Mouse (Mus musculus): ENCODE results near the gene Ccdc124. TPM values are rescaled to one million over a fixed set of nuclear protein-coding genes. Genes with fewer than 3 reads are reported as not detected.
A peak's percentile ranks its signal among the peaks of the same experiment; 100 is the strongest.

The Ccdc124 gene
- polyA plus RNA-seq, 1 experiment: 142 TPM

DNA sequence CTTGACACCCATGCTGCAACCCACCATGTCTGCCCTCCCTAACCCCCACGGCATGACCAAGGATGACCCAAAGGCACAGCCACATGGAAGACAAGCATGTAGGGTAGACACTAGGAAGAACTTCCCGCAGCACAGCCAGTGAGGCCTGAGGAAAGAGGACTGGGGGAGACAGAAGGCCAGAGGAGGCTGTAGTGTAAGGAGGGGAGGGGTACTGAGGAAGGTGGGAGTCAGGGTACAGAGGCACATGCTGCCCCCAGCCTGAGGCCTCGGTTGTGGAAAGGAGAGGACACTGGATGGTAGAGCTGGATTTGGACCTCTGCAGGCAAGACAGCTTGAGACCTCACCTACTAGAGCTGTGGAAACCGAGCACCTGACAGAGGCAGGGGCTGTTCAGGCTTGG, 22.8 kb downstream of the Ccdc124 start:
- no peak overlapping the region for H3ac ChIP-seq (ENCODE audit: control insufficient read depth, insufficient read length, low read depth)
- TF ChIP-seq CEBPB (IDR thresholded peaks at IDR 0.05; ENCODE audit: low read depth) (no peak), MYOD1 (IDR thresholded peaks at IDR 0.05; ENCODE audit: control insufficient read depth, insufficient read length, low read depth) (no peak), CTCF (IDR thresholded peaks at IDR 0.05; ENCODE audit: control insufficient read depth, insufficient read depth, insufficient read length) (no peak), MAX (IDR thresholded peaks at IDR 0.05) (no peak), USF1 (IDR thresholded peaks at IDR 0.05; ENCODE audit: low read depth) (no peak), FOSL1 (IDR thresholded peaks at IDR 0.05; ENCODE audit: insufficient read depth, low read length, poor library complexity, severe bottlenecking) (no peak)
- no peaks in the 10 kb centered on the region for H3K27me3 ChIP-seq (ENCODE audit: control insufficient read depth, insufficient read depth, insufficient read length)
- no peak overlapping the region for H3K4me3 ChIP-seq (ENCODE audit: insufficient read depth, poor library complexity, severe bottlenecking)
- no peaks in the 10 kb centered on the region for H3K79me2 ChIP-seq (ENCODE audit: control insufficient read depth, insufficient read depth)
- no peaks in the 10 kb centered on the region for H3K79me3 ChIP-seq (ENCODE audit: low read depth)
- no peaks in the 10 kb centered on the region for H3K36me3 ChIP-seq (ENCODE audit: control insufficient read depth, insufficient read depth)

DNA sequence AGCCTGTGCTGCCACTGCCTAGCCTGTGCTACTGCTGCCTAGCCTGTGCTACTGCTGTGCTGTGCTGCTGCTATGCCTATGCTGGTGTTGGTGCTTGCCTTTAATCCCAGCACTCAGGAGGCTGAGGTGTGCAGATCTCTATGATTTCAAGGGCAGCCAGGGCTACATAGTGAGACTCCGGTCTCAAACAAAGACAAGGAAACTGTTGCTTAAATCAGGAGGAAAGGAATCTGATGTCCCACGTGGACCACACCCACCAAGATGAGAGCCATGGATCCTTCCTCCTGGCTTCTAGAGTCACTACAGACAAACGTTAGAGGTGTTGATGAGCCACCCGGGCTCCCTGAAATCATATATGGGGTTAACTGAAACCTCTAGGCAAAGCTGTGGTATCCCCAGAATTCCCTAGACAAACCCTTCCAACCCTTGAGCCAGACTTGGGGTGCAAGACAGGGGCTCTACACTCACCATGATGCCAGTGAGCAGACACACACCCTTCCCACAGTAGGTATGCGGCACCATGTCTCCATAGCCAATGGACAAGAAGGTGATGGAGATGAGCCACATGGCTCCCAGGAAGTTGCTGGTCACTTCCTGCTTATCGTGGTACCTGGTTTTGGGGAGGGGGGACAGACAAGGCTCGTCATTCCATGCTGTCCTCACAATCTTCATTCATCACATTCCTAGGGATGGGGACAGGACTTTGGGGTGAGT, 23.4 kb downstream of the Ccdc124 start:
- TF ChIP-seq FOSL1 (IDR thresholded peaks at IDR 0.05; ENCODE audit: insufficient read depth, low read length, poor library complexity, severe bottlenecking) (no peak), CTCF (IDR thresholded peaks at IDR 0.05; ENCODE audit: control insufficient read depth, insufficient read depth, insufficient read length) (no peak), MAX (IDR thresholded peaks at IDR 0.05) (no peak), CEBPB (IDR thresholded peaks at IDR 0.05; ENCODE audit: low read depth) (no peak), MYOG (IDR thresholded peaks at IDR 0.05; ENCODE audit: control insufficient read depth, extremely low read depth, insufficient read length) (no peak), MYOD1 (IDR thresholded peaks at IDR 0.05; ENCODE audit: control insufficient read depth, insufficient read length, low read depth) (no peak), USF1 (IDR thresholded peaks at IDR 0.05; ENCODE audit: low read depth) (no peak)
- Histone ChIP-seq H3K79me3 (ENCODE audit: low read depth) (no peaks in the 10 kb centered on the region), H3K79me2 (ENCODE audit: control insufficient read depth, insufficient read depth) (no peaks in the 10 kb centered on the region), H3K27me3 (ENCODE audit: control insufficient read depth, insufficient read depth, insufficient read length) (no peaks in the 10 kb centered on the region), H3ac (ENCODE audit: control insufficient read depth, insufficient read length, low read depth) (no peak overlapping the region), H3K36me3 (ENCODE audit: control insufficient read depth, insufficient read depth) (no peaks in the 10 kb centered on the region), H3K4me3 (ENCODE audit: insufficient read depth, poor library complexity, severe bottlenecking) (no peak overlapping the region)

DNA sequence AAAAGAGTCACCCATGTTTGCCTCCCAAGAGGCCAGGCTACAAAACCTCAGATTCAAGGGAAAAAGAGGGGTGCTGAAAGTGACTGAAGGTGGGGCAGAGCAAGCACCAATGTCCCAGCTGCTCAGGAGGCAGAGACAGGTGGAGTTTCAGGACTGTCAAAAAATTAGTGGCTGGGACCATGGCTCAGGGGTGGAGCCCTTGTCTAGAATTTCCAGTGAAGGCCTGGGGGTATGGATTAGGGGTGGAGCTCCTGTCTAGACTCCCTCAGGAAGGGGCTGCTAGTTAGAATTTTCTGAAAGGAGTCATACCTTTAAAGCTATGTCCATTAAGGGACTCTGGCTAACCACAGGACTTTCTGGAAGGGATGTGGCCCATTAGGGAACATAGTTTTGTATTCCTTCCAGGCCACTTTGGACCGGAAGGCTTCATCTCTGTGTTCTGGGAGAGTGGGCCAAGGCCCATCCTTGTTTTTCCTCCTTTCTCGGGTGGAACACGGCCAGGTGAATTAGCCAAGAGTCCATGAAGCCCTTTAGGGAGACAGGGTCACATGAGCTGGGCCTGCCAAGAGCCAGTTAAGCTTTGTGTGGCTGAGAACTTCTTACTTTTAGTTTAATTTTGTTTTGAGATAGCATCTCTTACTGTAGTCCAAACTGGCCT, 24.3 kb downstream of the Ccdc124 start:
- no peaks in the 10 kb centered on the region for H3K27me3 ChIP-seq (ENCODE audit: control insufficient read depth, insufficient read depth, insufficient read length)
- TF ChIP-seq CEBPB (IDR thresholded peaks at IDR 0.05; ENCODE audit: low read depth): no peak
- TF ChIP-seq FOSL1 (IDR thresholded peaks at IDR 0.05; ENCODE audit: insufficient read depth, low read length, poor library complexity, severe bottlenecking): no peak
- TF ChIP-seq MYOD1 (IDR thresholded peaks at IDR 0.05; ENCODE audit: control insufficient read depth, insufficient read length, low read depth): no peak
- TF ChIP-seq CTCF (IDR thresholded peaks at IDR 0.05; ENCODE audit: control insufficient read depth, insufficient read depth, insufficient read length): no peak
- no peak for TF ChIP-seq MYOG (IDR thresholded peaks at IDR 0.05; ENCODE audit: control insufficient read depth, extremely low read depth, insufficient read length)
- TF ChIP-seq USF1 (IDR thresholded peaks at IDR 0.05; ENCODE audit: low read depth): no peak
- no peak for TF ChIP-seq MAX (IDR thresholded peaks at IDR 0.05)

DNA sequence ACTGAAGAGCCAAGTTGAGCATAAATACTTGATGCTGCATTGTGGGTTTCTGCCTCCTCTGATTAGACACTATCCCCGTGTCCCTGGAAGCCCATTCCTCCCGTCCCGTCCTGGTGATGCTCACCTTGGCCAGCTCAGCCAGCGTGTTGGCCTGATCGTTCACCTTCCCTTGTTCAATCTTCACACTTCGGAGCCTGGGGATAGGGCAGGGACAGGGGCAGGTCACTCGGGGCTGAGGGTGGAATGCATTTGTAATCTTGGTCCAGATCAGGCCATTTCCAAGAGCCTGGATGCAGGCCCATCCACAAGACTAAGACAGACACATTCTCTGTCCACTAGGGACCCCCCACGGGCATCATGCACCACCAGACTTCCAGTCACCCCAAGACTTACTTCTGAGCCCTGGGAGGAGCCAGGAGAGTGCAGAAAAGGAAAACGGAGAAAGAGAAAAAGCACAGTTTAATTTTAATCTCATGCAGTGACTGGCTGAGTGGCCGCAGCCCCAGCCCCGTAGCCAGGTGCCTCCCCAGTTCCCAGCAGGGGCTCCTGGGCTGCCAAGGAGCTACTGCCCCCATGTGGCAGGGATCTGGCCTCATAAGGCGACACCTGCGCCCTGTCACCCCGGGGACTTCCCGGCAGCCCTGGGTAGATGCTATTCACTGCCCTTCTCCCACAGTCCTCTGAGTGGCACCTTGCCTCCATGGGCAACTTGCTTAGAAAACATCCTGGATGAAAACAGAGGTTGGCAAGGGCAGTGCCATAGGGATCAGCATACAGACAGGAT, 27.2 kb downstream of the Ccdc124 start:
- no peaks in the 10 kb centered on the region for H3K36me3 ChIP-seq (ENCODE audit: control insufficient read depth, insufficient read depth)
- no peak for TF ChIP-seq CEBPB (IDR thresholded peaks at IDR 0.05; ENCODE audit: low read depth)
- no peak for TF ChIP-seq MYOG (IDR thresholded peaks at IDR 0.05; ENCODE audit: control insufficient read depth, extremely low read depth, insufficient read length)
- TF ChIP-seq CTCF (IDR thresholded peaks at IDR 0.05; ENCODE audit: control insufficient read depth, insufficient read depth, insufficient read length): peak; percentile 8
- no peaks in the 10 kb centered on the region for H3K79me2 ChIP-seq (ENCODE audit: control insufficient read depth, insufficient read depth)
- H3K27me3 ChIP-seq (ENCODE audit: control insufficient read depth, insufficient read depth, insufficient read length): peaks cover 6% of the 10 kb centered on the region
- H3K79me3 ChIP-seq (ENCODE audit: low read depth): no peaks in the 10 kb centered on the region
- no peak overlapping the region for H3ac ChIP-seq (ENCODE audit: control insufficient read depth, insufficient read length, low read depth)
- H3K4me3 ChIP-seq (ENCODE audit: insufficient read depth, poor library complexity, severe bottlenecking): no peak overlapping the region

More for the DNA sequence above, 24.3 kb downstream of the Ccdc124 start:
- no peak overlapping the region for H3K4me3 ChIP-seq (ENCODE audit: insufficient read depth, poor library complexity, severe bottlenecking)
- H3ac ChIP-seq (ENCODE audit: control insufficient read depth, insufficient read length, low read depth): no peak overlapping the region
- H3K79me3 ChIP-seq (ENCODE audit: low read depth): no peaks in the 10 kb centered on the region
- H3K36me3 ChIP-seq (ENCODE audit: control insufficient read depth, insufficient read depth): no peaks in the 10 kb centered on the region
- no peaks in the 10 kb centered on the region for H3K79me2 ChIP-seq (ENCODE audit: control insufficient read depth, insufficient read depth)

DNA sequence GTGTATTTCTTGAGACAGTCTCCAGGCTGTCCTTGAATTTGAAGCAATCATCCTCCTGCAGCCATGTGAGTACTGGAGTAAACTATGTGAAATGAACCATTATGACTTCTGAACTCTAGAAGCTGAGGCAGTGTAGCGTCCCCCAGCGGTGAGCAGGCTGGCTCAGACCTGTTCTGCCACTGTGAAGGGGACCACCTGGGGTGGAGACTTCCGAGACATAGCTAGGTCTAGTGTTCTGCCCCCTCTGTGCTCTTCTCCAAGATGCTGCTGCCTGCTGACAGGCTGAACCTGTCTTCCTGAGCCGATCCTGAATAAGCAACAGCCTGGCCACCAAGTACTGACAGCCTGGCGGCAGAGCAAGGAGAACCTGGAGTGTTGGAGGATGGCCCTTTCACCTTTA, 28.6 kb downstream of the Ccdc124 start:
- Histone ChIP-seq H3K27me3 (ENCODE audit: control insufficient read depth, insufficient read depth, insufficient read length) (peaks cover 6% of the 10 kb centered on the region), H3K4me3 (ENCODE audit: insufficient read depth, poor library complexity, severe bottlenecking) (no peak overlapping the region), H3ac (ENCODE audit: control insufficient read depth, insufficient read length, low read depth) (no peak overlapping the region), H3K79me2 (ENCODE audit: control insufficient read depth, insufficient read depth) (no peaks in the 10 kb centered on the region), H3K79me3 (ENCODE audit: low read depth) (no peaks in the 10 kb centered on the region), H3K36me3 (ENCODE audit: control insufficient read depth, insufficient read depth) (no peaks in the 10 kb centered on the region)
- TF ChIP-seq FOSL1 (IDR thresholded peaks at IDR 0.05; ENCODE audit: insufficient read depth, low read length, poor library complexity, severe bottlenecking): no peak
- TF ChIP-seq MYOD1 (IDR thresholded peaks at IDR 0.05; ENCODE audit: control insufficient read depth, insufficient read length, low read depth): no peak
- no peak for TF ChIP-seq USF1 (IDR thresholded peaks at IDR 0.05; ENCODE audit: low read depth)
- TF ChIP-seq CEBPB (IDR thresholded peaks at IDR 0.05; ENCODE audit: low read depth): no peak
- TF ChIP-seq MAX (IDR thresholded peaks at IDR 0.05): no peak
- TF ChIP-seq MYOG (IDR thresholded peaks at IDR 0.05; ENCODE audit: control insufficient read depth, extremely low read depth, insufficient read length): no peak
- no peak for TF ChIP-seq CTCF (IDR thresholded peaks at IDR 0.05; ENCODE audit: control insufficient read depth, insufficient read depth, insufficient read length)
